ENCODE assay signal across 10 mouse cellular contexts in genomic region chr13:113850431-113851034, GRCm38 (mm10). TPM values are rescaled to one million over a fixed set of nuclear protein-coding genes. Genes with fewer than 3 reads are reported as not detected.
A peak's percentile ranks its signal among the peaks of the same experiment; 100 is the strongest.
DNase-seq lines count a peak whose midpoint lies in the region.
"Had no signal": no experiment of that assay in that cellular context is flagged by ENCODE, and none has a peak within 500 bp of the region (broad histone marks: within the 10 kb centered on the region; RNA-seq: fewer than 3 reads in every experiment).

No protein-coding gene starts in this region.

- intact Hi-C loops in heart, postnatal 25 days (cut with DNase I) = loop anchor here (5.0 kb wide), 1 partner anchor 53 kb away; no protein-coding TSS in a partner anchor

- peak; percentile 44 to 56 for DNase-seq in heart, adult 18-20 months
- no peak for DNase-seq in heart, postnatal 25 days (ENCODE audit: low spot score)
- DNase-seq in ES-CJ7 (ENCODE audit: low read depth, low spot score) (peak; percentile 92), liver (peak; percentile 37)
- DNase-seq in heart, adult 8-10 months (ENCODE audit: low spot score) = peak; percentile 59
- DNase-seq in embryo, embryonic 11 days = no peak
- no peak for DNase-seq in spleen, postnatal 10 days (ENCODE audit: low spot score in 2 of 2)
- DNase-seq in gastrocnemius, postnatal 25 days = no peak
- DNase-seq: adrenal gland, postnatal 25 days; thymus, postnatal 25 days had no signal

RNA-seq across cellular contexts. Expression of gene Arl15, which starts 56.2 kb away (rescaled TPM):
- 1 to 10 TPM; 6.4 to 7.5 TPM for total RNA-seq in heart, adult 18-20 months (2021)
- total RNA-seq in heart, postnatal 25 days (2021) = 1 to 10 TPM; 8.5 to 9.4 TPM
- total RNA-seq in heart, adult 8-10 months (2022) = 1 to 10 TPM; 7.1 to 8.2 (median 8.0) TPM
- 1 to 10 TPM; 4.4 to 6.1 TPM for total RNA-seq in gastrocnemius, postnatal 25 days (2021)

Comparison
In these comparisons a context has a peak if more than half of its experiments do, and no peak if none do; other contexts are left out.
1. DNase-seq: peak in heart, adult 18-20 months (2 of 2), ES-CJ7 (single experiment), heart, adult 8-10 months (single experiment) and liver (single experiment); none in heart, postnatal 25 days (single experiment), embryo, embryonic 11 days (single experiment), spleen, postnatal 10 days (0 of 2) and gastrocnemius, postnatal 25 days (single experiment).